9 mouse cellular contexts compared by ENCODE assay signal in the genomic region with DNA sequence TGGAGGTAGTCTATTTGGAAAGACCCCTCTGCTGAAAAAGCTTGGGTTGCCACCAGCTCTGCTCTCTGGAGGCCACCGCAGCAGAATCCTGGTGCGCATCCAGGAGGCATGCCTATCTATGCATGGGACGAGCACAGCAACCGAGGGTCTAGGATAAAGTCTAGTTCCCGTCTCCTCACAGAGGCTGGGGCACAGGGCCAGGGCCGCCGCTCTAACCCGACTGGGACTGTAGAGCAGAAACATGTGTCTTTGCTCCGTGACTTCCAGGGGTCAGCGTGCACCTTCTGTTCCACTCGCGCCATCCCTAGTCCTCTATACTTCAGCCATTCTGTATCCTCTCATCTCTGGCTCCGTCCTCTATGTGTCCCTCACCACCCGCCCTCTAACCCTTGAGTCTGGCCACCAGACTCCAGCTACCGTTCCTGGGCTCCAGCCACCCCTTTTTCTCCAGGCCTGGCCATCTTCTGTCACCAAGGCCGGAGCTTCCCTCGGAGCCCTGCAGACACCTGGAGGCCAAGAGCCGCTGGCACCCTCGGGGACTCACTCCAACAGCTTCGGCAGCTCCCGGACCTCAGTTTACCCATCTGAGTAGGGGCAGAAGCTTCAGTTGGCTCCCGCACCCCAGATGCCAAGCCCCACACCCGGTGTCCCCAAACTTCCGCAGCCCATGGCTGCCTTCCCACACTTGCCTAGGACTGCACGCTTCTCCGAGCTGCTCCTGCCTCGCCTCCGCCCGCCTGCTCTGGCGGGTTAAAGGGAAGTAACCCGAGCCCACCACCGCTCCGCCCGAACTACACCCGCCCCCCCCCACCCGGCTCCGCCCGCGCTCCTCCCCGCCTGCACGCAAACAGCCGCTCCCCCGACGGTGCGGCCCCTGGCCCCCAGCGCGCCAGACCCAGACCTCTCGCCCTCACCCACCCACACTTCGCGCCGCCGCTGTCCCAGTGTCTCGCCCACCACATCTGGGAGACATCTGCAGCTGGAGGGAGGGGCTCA. TPM values are rescaled to one million over a fixed set of nuclear protein-coding genes. Genes with fewer than 3 reads are reported as not detected.
DNase-seq lines count a peak whose midpoint lies in the region; ATAC-seq and TF ChIP-seq lines count a peak whose summit lies in the region.
"Had no signal": no experiment of that assay in that cellular context is flagged by ENCODE, and none has a peak within 500 bp of the region (broad histone marks: within the 10 kb centered on the region; RNA-seq: fewer than 3 reads in every experiment).

No protein-coding gene starts in this region.

- peak overlapping the region; percentile 46 for H3K9ac ChIP-seq in ES-Bruce4 (ENCODE audit: low read depth, poor library complexity, severe bottlenecking)
- no peak overlapping the region for H3K9ac ChIP-seq in hindbrain, postnatal 0 days (replicated peaks; ENCODE audit: low read length)
- H3K9ac ChIP-seq in stomach, embryonic 16.5 days (ENCODE audit: low read length): peak overlapping the region; percentile 76

- H3K4me1 ChIP-seq in ES-Bruce4 (ENCODE audit: control insufficient read depth, insufficient read depth, low read length): no peaks in the 10 kb centered on the region
- H3K4me1 ChIP-seq in hindbrain, postnatal 0 days (ENCODE audit: insufficient read depth, low read length): no peaks in the 10 kb centered on the region
- 0 out of 2 replicates have a peak, but pooled peaks cover 11% of the 10 kb centered on the region for H3K4me1 ChIP-seq in stomach, embryonic 16.5 days (ENCODE audit: control insufficient read depth, insufficient read depth, low read length)

- no peaks in the 10 kb centered on the region for H3K27me3 ChIP-seq in ES-Bruce4 (ENCODE audit: control insufficient read depth, insufficient read depth, low read length, poor library complexity, severe bottlenecking)
- H3K27me3 ChIP-seq in hindbrain, postnatal 0 days (ENCODE audit: insufficient read depth, low read length): 0 out of 2 replicates have a peak, but pooled peaks cover 10% of the 10 kb centered on the region
- no peaks in the 10 kb centered on the region for H3K27me3 ChIP-seq in stomach, embryonic 16.5 days (ENCODE audit: control insufficient read depth, insufficient read depth, low read length)

- intact Hi-C loops in gastrocnemius, adult 2 months (cut with DNase I): no loop called here

- 0 out of 2 replicates have a peak, but pooled peaks have one; percentile 40 for ATAC-seq in hindbrain, postnatal 0 days
- peak; percentile 78; the same call in 1 of the 2 replicates for ATAC-seq in stomach, embryonic 16.5 days (ENCODE audit: insufficient read depth, low FRiP score)
- no peak for ATAC-seq in cerebellum, adult (ENCODE audit: insufficient number of reproducible peaks, low FRiP score, low TSS enrichment)

- H3K9me3 ChIP-seq in ES-Bruce4 (replicated peaks; ENCODE audit: control insufficient read depth, insufficient read depth, low read length, poor library complexity, severe bottlenecking): no peaks in the 10 kb centered on the region
- H3K9me3 ChIP-seq in hindbrain, postnatal 0 days (ENCODE audit: low read length): no peaks in the 10 kb centered on the region
- no peaks in the 10 kb centered on the region for H3K9me3 ChIP-seq in stomach, embryonic 16.5 days (replicated peaks; ENCODE audit: control insufficient read depth, low read length)

- no peak for TF ChIP-seq CTCF in ES-Bruce4 (IDR thresholded peaks at IDR 0.05; ENCODE audit: low read depth, low read length)
- no peak for TF ChIP-seq CTCF in gastrocnemius, adult 2 months (IDR thresholded peaks at IDR 0.05)
- no peak for TF ChIP-seq CTCF in hindbrain, postnatal 0 days (IDR thresholded peaks at IDR 0.05; ENCODE audit: low read depth)

- no peaks in the 10 kb centered on the region for H3K36me3 ChIP-seq in ES-Bruce4 (ENCODE audit: control insufficient read depth, insufficient read depth, low read length, poor library complexity, severe bottlenecking)
- no peaks in the 10 kb centered on the region for H3K36me3 ChIP-seq in hindbrain, postnatal 0 days (ENCODE audit: insufficient read depth, low read length)
- H3K36me3 ChIP-seq in stomach, embryonic 16.5 days (ENCODE audit: control insufficient read depth, insufficient read depth, low read length): no peaks in the 10 kb centered on the region

- peak; percentile 60 for TF ChIP-seq POLR2A in ES-Bruce4 (IDR thresholded peaks at IDR 0.05; ENCODE audit: insufficient read depth, low read length)

- 11% methylated on average over 53 of the region's 53 CpGs for WGBS in hindbrain, postnatal 0 days
- 7% methylated on average over 53 of the region's 53 CpGs for WGBS in stomach, embryonic 16.5 days

- no peak overlapping the region for H3K27ac ChIP-seq in ES-Bruce4 (ENCODE audit: insufficient read depth, low read length)
- H3K27ac ChIP-seq in gastrocnemius, adult 2 months: peak overlapping the region; percentile 79
- H3K27ac ChIP-seq in hindbrain, postnatal 0 days: no peak overlapping the region
- H3K27ac ChIP-seq in stomach, embryonic 16.5 days (ENCODE audit: low read length): peak overlapping the region; percentile 37; the same call in 1 of the 2 replicates

- DNase-seq in ZHBTc4 (ENCODE audit: low read depth, low spot score): peak; percentile 76
- peak; percentile 75 for DNase-seq in gastrocnemius, adult 2 months
- peak; percentile 15 for DNase-seq in hindbrain, postnatal 0 days (ENCODE audit: low spot score)
- DNase-seq in lung, postnatal 14 days: peak; percentile 43
- no peak for DNase-seq in thymus, postnatal 10 days (ENCODE audit: low spot score in 2 of 2)

- peak overlapping the region; percentile 53 for H3K4me2 ChIP-seq in hindbrain, postnatal 0 days (ENCODE audit: low read depth, low read length)
- H3K4me2 ChIP-seq in stomach, embryonic 16.5 days (ENCODE audit: low read depth, low read length): peak overlapping the region; percentile 68

- TF ChIP-seq EP300 in ES-Bruce4 (IDR thresholded peaks at IDR 0.05; ENCODE audit: insufficient read depth, low read depth, low read length): 0 out of 2 replicates have a peak, but pooled peaks have one; percentile 25

- peak overlapping the region; percentile 65 for H3K4me3 ChIP-seq in ES-Bruce4 (ENCODE audit: low read depth, low read length)
- H3K4me3 ChIP-seq in gastrocnemius, adult 2 months: peak overlapping the region; percentile 75
- peak overlapping the region; percentile 25 for H3K4me3 ChIP-seq in hindbrain, postnatal 0 days (ENCODE audit: low read length)
- peak overlapping the region; percentile 59 for H3K4me3 ChIP-seq in stomach, embryonic 16.5 days (replicated peaks; ENCODE audit: low read length)

RNA-seq across cellular contexts. Expression of gene Anpep, which starts 13.1 kb away (rescaled TPM):
- polyA plus RNA-seq in ES-Bruce4 (2011; ENCODE audit: insufficient read depth, insufficient read length, low read depth, missing spikeins): 9.7 and 10.4 TPM in 2 replicates
- 1 to 10 TPM; 4.1 to 7.2 TPM for total RNA-seq in gastrocnemius, adult 2 months (2021)
- total RNA-seq in hindbrain, postnatal 0 days (2014; rRNA removed): 4.1 and 12.1 TPM in 2 replicates
- 3.7 and 5.0 TPM in 2 replicates for polyA plus RNA-seq in hindbrain, postnatal 0 days (2015; fragmentation: Nextera tagmentation; extraction: Ambion mirVana)
- 54.7 and 59.3 TPM in 2 replicates for polyA plus RNA-seq in stomach, embryonic 16.5 days (2015; fragmentation: Nextera tagmentation; extraction: Ambion mirVana)

RNA-seq across cellular contexts. Expression of gene Mesp2, which starts 37.2 kb away (rescaled TPM):
- polyA plus RNA-seq in ES-Bruce4 (2011; ENCODE audit: insufficient read depth, insufficient read length, low read depth, missing spikeins): 1.2 and 1.5 TPM in 2 replicates
- not detected for total RNA-seq in gastrocnemius, adult 2 months (2021)
- 1.5 and 1.7 TPM in 2 replicates for total RNA-seq in hindbrain, postnatal 0 days (2014; rRNA removed)
- 1.1 and 1.5 TPM in 2 replicates for polyA plus RNA-seq in hindbrain, postnatal 0 days (2015; fragmentation: Nextera tagmentation; extraction: Ambion mirVana)
- polyA plus RNA-seq in stomach, embryonic 16.5 days (2015; fragmentation: Nextera tagmentation; extraction: Ambion mirVana): 1.3 TPM in 2 replicates
- total RNA-seq: gastrocnemius, adult 8-10 months had no signal

RNA-seq across cellular contexts. Expression of gene Mesp1, which starts 54.2 kb away (rescaled TPM):
- not detected in 2 replicates for polyA plus RNA-seq in ES-Bruce4 (2011; ENCODE audit: insufficient read depth, insufficient read length, low read depth, missing spikeins)
- not detected for total RNA-seq in gastrocnemius, adult 2 months (2021)
- 0.32 and 0.52 TPM in 2 replicates for total RNA-seq in hindbrain, postnatal 0 days (2014; rRNA removed)
- 0.63 and 0.83 TPM in 2 replicates for polyA plus RNA-seq in hindbrain, postnatal 0 days (2015; fragmentation: Nextera tagmentation; extraction: Ambion mirVana)
- 0.17 TPM in 1 of 2 replicates, not detected in the other for polyA plus RNA-seq in stomach, embryonic 16.5 days (2015; fragmentation: Nextera tagmentation; extraction: Ambion mirVana)
- total RNA-seq: gastrocnemius, adult 8-10 months had no signal

Comparison
In these comparisons a context has a peak if more than half of its experiments do, and no peak if none do; other contexts are left out.
1. H3K27ac ChIP-seq: peak in gastrocnemius, adult 2 months (single experiment) and stomach, embryonic 16.5 days (single experiment); none in ES-Bruce4 (single experiment) and hindbrain, postnatal 0 days (single experiment).
2. H3K4me3 ChIP-seq: peak in every context shown above with its lines; median percentile 75 in gastrocnemius, adult 2 months; 65 in ES-Bruce4; 59 in stomach, embryonic 16.5 days; 25 in hindbrain, postnatal 0 days.
3. DNase-seq: peak in ZHBTc4 (single experiment), gastrocnemius, adult 2 months (single experiment), hindbrain, postnatal 0 days (single experiment) and lung, postnatal 14 days (single experiment); none in thymus, postnatal 10 days (0 of 2).